Mouse (Mus musculus): Measurements from ENCODE around the gene Irak1bp1. TPM values are rescaled to one million over a fixed set of nuclear protein-coding genes. Genes with fewer than 3 reads are reported as not detected.

Gene Irak1bp1
- total and polyA plus RNA-seq, 2 experiments from 2014 or later, result 44.4 to 52.0 TPM

DNA sequence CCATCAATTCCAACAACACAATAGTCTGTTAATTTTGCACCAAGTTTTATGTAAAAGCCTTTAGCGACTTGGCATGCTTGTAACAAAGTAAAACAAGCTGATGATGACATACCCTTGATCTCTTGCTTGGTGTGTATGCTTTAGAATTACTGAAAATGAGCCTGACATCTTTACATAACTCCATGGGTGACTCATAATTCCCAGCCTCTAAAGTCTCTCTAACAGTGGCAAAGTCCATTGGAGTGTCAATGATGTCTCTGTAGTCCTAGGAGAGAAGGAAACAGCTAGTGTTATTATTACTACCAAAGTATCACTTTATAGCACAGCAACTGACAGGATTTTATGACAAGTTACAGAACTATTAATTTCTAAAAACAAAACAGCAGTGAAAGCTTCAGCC lies 47.7 kb downstream of the Irak1bp1 start:
- 90% methylated on average over 1 of the region's 1 CpGs for WGBS
- Histone ChIP-seq H3K9me3 (ENCODE audit: low read length) (no peaks in the 10 kb centered on the region), H3K36me3 (ENCODE audit: insufficient read depth) (peaks cover 42% of the 10 kb centered on the region), H3K4me1 (ENCODE audit: insufficient read depth) (no peaks in the 10 kb centered on the region), H3K27me3 (ENCODE audit: insufficient read depth, low read length) (no peaks in the 10 kb centered on the region), H3K4me3 (ENCODE audit: low read depth, low read length) (no peak overlapping the region), H3K4me2 (ENCODE audit: low read depth) (no peak overlapping the region), H3K9ac (no peak overlapping the region), H3K27ac (ENCODE audit: low read depth, low read length) (no peak overlapping the region)
- no peak for DNase-seq
- TF ChIP-seq CTCF (IDR thresholded peaks at IDR 0.05; ENCODE audit: low read depth), result no peak
- no peak for ATAC-seq

- H3K27me3 ChIP-seq (ENCODE audit: insufficient read depth, low read length), result no peaks in the 10 kb centered on the region
- no peak for TF ChIP-seq CTCF (IDR thresholded peaks at IDR 0.05; ENCODE audit: low read depth)
- no peak overlapping the region for H3K9ac ChIP-seq
- H3K27ac ChIP-seq (ENCODE audit: low read depth, low read length), result no peak overlapping the region
- H3K4me2 ChIP-seq (ENCODE audit: low read depth), result no peak overlapping the region
- no peaks in the 10 kb centered on the region for H3K9me3 ChIP-seq (ENCODE audit: low read length)
- H3K36me3 ChIP-seq (ENCODE audit: insufficient read depth), result peaks cover 37% of the 10 kb centered on the region
- H3K4me3 ChIP-seq (ENCODE audit: low read depth, low read length), result no peak overlapping the region
- no peaks in the 10 kb centered on the region for H3K4me1 ChIP-seq (ENCODE audit: insufficient read depth)
- ATAC-seq, result no peak
- DNase-seq, result no peak
Observed at GRCm38 (mm10) chr9:82884177-82884576, 54.8 kb downstream of the Irak1bp1 start.

DNA sequence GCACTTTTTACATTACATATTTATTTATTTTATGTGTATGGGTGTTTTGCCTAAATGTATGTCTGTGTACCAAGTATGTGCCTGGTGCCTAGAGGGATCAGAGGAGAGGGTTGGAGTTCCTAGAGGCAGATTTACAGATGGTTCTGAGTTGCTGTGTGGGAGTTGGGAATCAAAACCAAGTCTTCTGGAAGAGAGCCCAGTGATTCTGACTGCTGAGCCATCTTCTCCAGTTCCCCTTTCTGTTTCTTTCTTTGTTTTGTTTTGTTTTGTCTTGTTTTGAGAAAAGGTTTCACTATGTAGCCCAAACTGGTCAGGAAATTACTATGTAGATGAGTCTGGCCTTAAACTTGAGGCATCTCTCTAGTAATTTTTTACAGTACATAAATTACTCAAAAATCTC lies 59.3 kb downstream of the Irak1bp1 start:
- Histone ChIP-seq H3K36me3 (ENCODE audit: insufficient read depth) (peaks cover 20% of the 10 kb centered on the region), H3K9me3 (ENCODE audit: low read length) (no peaks in the 10 kb centered on the region), H3K4me1 (ENCODE audit: insufficient read depth) (no peaks in the 10 kb centered on the region), H3K4me3 (ENCODE audit: low read depth, low read length) (no peak overlapping the region), H3K27me3 (ENCODE audit: insufficient read depth, low read length) (no peaks in the 10 kb centered on the region), H3K9ac (no peak overlapping the region), H3K4me2 (ENCODE audit: low read depth) (no peak overlapping the region), H3K27ac (ENCODE audit: low read depth, low read length) (no peak overlapping the region)
- ATAC-seq (no peak), DNase-seq (no peak)
- no peak for TF ChIP-seq CTCF (IDR thresholded peaks at IDR 0.05; ENCODE audit: low read depth)

Other genes with a start within 250 kb of the Irak1bp1 start
- gene Phip, start 146.0 kb downstream of the Irak1bp1 start, total RNA-seq (2014; rRNA removed), result 59.2 and 91.2 TPM in 2 replicates
- 24.1 and 40.0 TPM in 2 replicates for gene Phip, start 146.0 kb downstream of the Irak1bp1 start, polyA plus RNA-seq (2015; fragmentation: Nextera tagmentation; extraction: Ambion mirVana)